Mouse (Mus musculus) gastrocnemius, postnatal 10 days (tissue): ENCODE measurements around the gene Dis3l2. TPM values are rescaled to one million over a fixed set of nuclear protein-coding genes. Genes with fewer than 3 reads are reported as not detected.

Experiments
- DNase-seq: peaks from one replicate; pipeline ENCODE4 v3.0.0; 2021; ENCODE audit warnings: mixed read lengths
- total RNA-seq, 2 experiments: library from RNA; stranded (reverse); gene quantifications; 2 replicates each; pipeline ENCODE4 v1.2.3; 2021

Gene Dis3l2
- total RNA-seq, 2 experiments from 2014 or later: 14.5 to 16.9 TPM

- peak; percentile 35 for DNase-seq
Measured at GRCm38 (mm10) chr1:87070720-87071119, 367.1 kb downstream of the Dis3l2 start.

DNA sequence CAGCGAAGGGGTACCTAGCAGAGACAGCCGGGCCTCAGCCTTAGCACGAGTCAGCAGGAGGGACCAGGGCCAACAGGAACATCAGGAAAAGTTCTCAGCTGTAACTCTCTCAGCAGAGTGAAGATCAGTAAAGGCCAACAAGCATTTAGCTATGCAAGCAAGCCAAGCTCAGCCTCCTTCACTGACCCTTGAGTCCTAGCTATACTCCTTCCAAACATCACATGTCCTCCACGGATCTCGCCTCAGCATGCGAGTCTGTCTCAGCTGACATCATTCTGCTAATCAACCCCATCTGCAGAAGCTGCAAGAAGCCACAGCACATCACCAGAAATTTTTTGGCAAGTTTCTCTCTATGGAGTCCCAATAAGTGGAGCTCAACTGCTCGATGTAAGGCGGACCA lies 370.2 kb downstream of the Dis3l2 start:
- DNase-seq: no peak

DNA sequence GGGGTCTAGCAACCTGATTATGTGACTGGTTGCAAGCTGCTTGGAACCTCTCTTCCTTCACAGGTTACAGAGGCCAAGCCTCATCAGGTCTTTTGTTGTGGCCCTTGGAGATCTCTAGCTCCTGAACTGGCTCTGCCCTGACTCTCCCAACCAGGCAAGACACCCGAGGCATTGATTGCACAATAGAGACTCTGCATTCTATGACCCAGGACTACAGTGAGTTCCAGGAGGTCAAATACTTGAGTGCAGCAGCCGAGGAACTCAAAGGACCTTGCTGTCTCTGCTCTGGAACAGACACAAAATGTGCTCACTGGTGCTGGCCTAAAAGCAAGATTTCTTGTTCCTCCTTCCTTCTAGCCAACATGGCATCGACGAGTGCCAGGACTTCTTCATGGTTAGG lies 382.6 kb downstream of the Dis3l2 start:
- DNase-seq: no peak

DNA sequence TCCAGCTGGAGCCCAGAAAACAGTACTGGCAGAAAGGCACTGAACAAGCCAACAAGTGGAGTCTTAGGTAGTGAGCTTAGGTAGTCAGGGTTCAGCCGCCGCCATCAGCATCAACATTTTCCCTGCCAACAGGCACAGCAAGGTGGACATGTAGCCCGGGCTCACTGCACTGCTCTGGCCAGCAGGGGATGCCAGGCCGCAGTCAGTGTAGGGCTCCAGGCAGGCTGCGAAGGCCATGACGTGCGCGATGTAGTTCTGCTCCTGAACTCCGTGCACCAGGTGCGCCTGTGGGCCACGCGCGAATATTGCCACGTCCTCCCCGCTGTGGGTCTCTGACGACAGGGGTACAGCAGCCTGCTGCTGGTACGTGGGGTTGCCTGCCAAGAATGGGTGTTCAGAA lies 383.4 kb downstream of the Dis3l2 start:
- no peak for DNase-seq

- DNase-seq: no peak
Measured at GRCm38 (mm10) chr1:87089251-87089650, 385.6 kb downstream of the Dis3l2 start.

- DNase-seq: no peak
Measured at GRCm38 (mm10) chr1:87089828-87090227, 386.2 kb downstream of the Dis3l2 start, which contains the start of gene Alppl2. Gene Alppl2 (minus strand): TSS chr1:87089928.

- DNase-seq: no peak
Measured at GRCm38 (mm10) chr1:87095642-87096041, 392.0 kb downstream of the Dis3l2 start.

DNA sequence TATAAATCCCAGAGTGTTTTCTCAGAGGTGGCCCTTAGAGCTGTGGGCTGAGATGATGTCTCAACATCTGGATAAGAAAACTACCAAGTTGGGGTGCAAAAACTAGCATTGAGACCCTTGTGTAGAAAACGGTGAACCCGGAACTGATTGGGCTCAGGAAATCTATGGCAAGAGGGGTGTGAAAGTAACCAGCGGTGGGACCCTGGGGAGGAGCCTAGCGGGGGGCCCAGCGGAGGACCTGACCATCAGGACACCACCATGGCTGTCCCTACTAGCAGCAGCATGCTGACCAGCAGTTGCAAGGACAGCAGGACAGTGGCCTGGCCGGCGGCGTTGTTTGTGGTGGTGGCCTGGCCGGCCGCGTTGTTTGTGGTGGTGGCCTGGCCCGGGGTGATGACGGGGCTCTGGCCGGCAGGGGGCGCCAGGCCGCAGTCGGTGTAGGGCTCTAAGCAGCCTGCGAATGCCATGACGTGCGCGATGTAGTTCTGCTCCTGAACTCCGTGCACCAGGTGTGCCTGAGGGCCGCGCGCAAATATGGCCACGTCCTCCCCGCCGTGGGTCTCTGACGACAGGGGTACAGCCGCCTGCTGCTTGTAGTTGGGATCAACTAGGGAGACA lies 394.9 kb downstream of the Dis3l2 start:
- DNase-seq: peak; percentile 82

Other genes with a start within 250 kb of the Dis3l2 start
- 100 to 1,000 TPM; 358 to 428 TPM for gene Ptma, start 177.1 kb upstream of the Dis3l2 start, total RNA-seq
- 10 to 100 TPM; 32.5 to 40.2 TPM for gene Pde6d, start 121.2 kb upstream of the Dis3l2 start, total RNA-seq
- 10 to 100 TPM; 10.5 to 12.6 TPM for gene Cops7b, start 120.9 kb upstream of the Dis3l2 start, total RNA-seq
- 1 to 10 TPM; 1.9 to 2.2 TPM for gene Nppc, start 33.2 kb upstream of the Dis3l2 start, total RNA-seq